Mouse (Mus musculus) testis, adult 10 weeks (tissue): ENCODE data around the gene Rpl7l1. TPM values are rescaled to one million over a fixed set of nuclear protein-coding genes. Genes with fewer than 3 reads are reported as not detected.

Experiments
- polyA plus RNA-seq: library from polyadenylated mRNA; stranded (reverse); fragments of 350-450 nt; fragmentation: Illumina TruSeq; extraction: RNeasy Lipid Tissue Mini Kit (QIAGEN cat#74804); gene quantifications from one replicate; pipeline ENCODE4 v1.2.3, GENCODE M21; 2014; ENCODE audit warnings: low read depth, low replicate concordance

Rpl7l1 gene
- polyA plus RNA-seq = 20.1 TPM

GRCm38 (mm10) chr17:46782341-46783221, at the start of gene Rpl7l1:
Gene Rpl7l1 (minus strand): TSS chr17:46782672.

GRCm38 (mm10) chr17:46772404-46773277, 9.8 kb downstream of the Rpl7l1 start, which contains the start of gene 2310039H08Rik:
Gene 2310039H08Rik (plus strand): TSS chr17:46772635.

GRCm38 (mm10) chr17:46763544-46763943, 18.9 kb downstream of the Rpl7l1 start, which contains the start of gene Ptcra:
Gene Ptcra (minus strand): TSS chr17:46763712.

GRCm38 (mm10) chr17:46751794-46752556, 30.5 kb downstream of the Rpl7l1 start, which contains the start of gene Cnpy3:
Gene Cnpy3 (minus strand): TSS chr17:46752214.

GRCm38 (mm10) chr17:46728904-46729318, 53.6 kb downstream of the Rpl7l1 start, which contains the start of gene Gnmt:
Gene Gnmt (minus strand): TSS chr17:46729168.

Other genes starting within 250 kb of the Rpl7l1 start
- gene Cul9, start 236.3 kb downstream of the Rpl7l1 start, polyA plus RNA-seq = 2.6 TPM
- 0.36 TPM for gene Srf, start 226.5 kb downstream of the Rpl7l1 start, polyA plus RNA-seq
- 0.04 TPM for gene Ptk7, start 153.2 kb downstream of the Rpl7l1 start, polyA plus RNA-seq
- 0.22 TPM for gene Klc4, start 136.7 kb downstream of the Rpl7l1 start, polyA plus RNA-seq
- gene Mrpl2, start 136.4 kb downstream of the Rpl7l1 start, polyA plus RNA-seq = 1.8 TPM
- 0.11 TPM for gene Cul7, start 132.3 kb downstream of the Rpl7l1 start, polyA plus RNA-seq
- gene Rrp36, start 108.3 kb downstream of the Rpl7l1 start, polyA plus RNA-seq = 1.1 TPM
- gene Mea1, start 103.9 kb downstream of the Rpl7l1 start, polyA plus RNA-seq = 131 TPM
- gene Klhdc3, start 101.8 kb downstream of the Rpl7l1 start, polyA plus RNA-seq = 36.7 TPM
- 2.8 TPM for gene Ppp2r5d, start 77.6 kb downstream of the Rpl7l1 start, polyA plus RNA-seq
- gene Pex6, start 71.2 kb downstream of the Rpl7l1 start, polyA plus RNA-seq = 0.85 TPM
- gene Gnmt, start 53.5 kb downstream of the Rpl7l1 start, polyA plus RNA-seq = not detected
- gene Cnpy3, start 30.5 kb downstream of the Rpl7l1 start, polyA plus RNA-seq = 0.95 TPM
- not detected for gene Ptcra, start 19.0 kb downstream of the Rpl7l1 start, polyA plus RNA-seq
- 14.5 TPM for gene 2310039H08Rik, start 10.0 kb downstream of the Rpl7l1 start, polyA plus RNA-seq
- 7.7 TPM for gene Bicral, start 75.8 kb upstream of the Rpl7l1 start, polyA plus RNA-seq
- 7.8 TPM for gene Tbcc, start 108.0 kb upstream of the Rpl7l1 start, polyA plus RNA-seq
- gene Prph2, start 127.8 kb upstream of the Rpl7l1 start, polyA plus RNA-seq = 0.99 TPM
- gene Ubr2, start 227.9 kb upstream of the Rpl7l1 start, polyA plus RNA-seq = 7.4 TPM